Mouse (Mus musculus) midbrain, embryonic 15.5 days (tissue): ENCODE measurements around the gene Prps1l3. TPM values are rescaled to one million over a fixed set of nuclear protein-coding genes. Genes with fewer than 3 reads are reported as not detected.

Experiments
- ATAC-seq: fragments of 200-750 bp; cut with Nextera tagmentation; replicated peaks from 2 replicates; pipeline ENCODE4 v1.8.0; 2017; ENCODE audit warnings: moderate TSS enrichment
- H3K27ac ChIP-seq: fragments of 300-500 bp; sonication (generic); 2 replicates; pipeline ENCODE4 v1.5.1; 2015; ENCODE audit warnings: mild to moderate bottlenecking, inconsistent platforms
- H3K27me3 ChIP-seq: fragments of 300-500 bp; sonication (generic); replicated peaks from 2 replicates; pipeline ENCODE4 v1.6.1; 2015; ENCODE audit warnings: inconsistent platforms
- H3K36me3 ChIP-seq: fragments of 300-500 bp; sonication (generic); replicated peaks from 2 replicates; pipeline ENCODE4 v1.6.1; 2015; ENCODE audit warnings: inconsistent platforms
- H3K4me1 ChIP-seq: fragments of 300-500 bp; sonication (generic); 2 replicates; pipeline ENCODE4 v1.6.1; 2015; ENCODE audit warnings: inconsistent platforms
- H3K4me2 ChIP-seq: fragments of 300-500 bp; sonication (generic); 2 replicates; pipeline ENCODE4 v1.6.1; 2015; ENCODE audit warnings: inconsistent platforms, mild to moderate bottlenecking, moderate library complexity
- H3K4me3 ChIP-seq: fragments of 300-500 bp; sonication (generic); 2 replicates; pipeline ENCODE4 v1.5.1; 2015; ENCODE audit warnings: mild to moderate bottlenecking, inconsistent platforms
- H3K9ac ChIP-seq: fragments of 300-500 bp; sonication (generic); 2 replicates; pipeline ENCODE4 v1.6.1; 2015; ENCODE audit warnings: mild to moderate bottlenecking, inconsistent platforms
- H3K9me3 ChIP-seq: fragments of 300-500 bp; sonication (generic); 2 replicates; pipeline ENCODE4 v1.6.1; 2016; ENCODE audit warnings: inconsistent platforms
- WGBS: fragments of 180-500 bp; shearing (Covaris S2); methylation state at CpG from one replicate; pipeline ENCODE4 v1.1.7; 2015; ENCODE audit warnings: mixed read lengths; 5-methylcytosine and 5-hydroxymethylcytosine counted together
- polyA plus RNA-seq: library from polyadenylated mRNA; unstranded; fragments of >200 nt; fragmentation: Nextera tagmentation; extraction: Ambion mirVana; gene quantifications from 2 replicates; pipeline ENCODE4 v1.2.1, GENCODE M21; 2015

Prps1l3 gene
- 28.7 and 30.7 TPM in 2 replicates for polyA plus RNA-seq

DNA sequence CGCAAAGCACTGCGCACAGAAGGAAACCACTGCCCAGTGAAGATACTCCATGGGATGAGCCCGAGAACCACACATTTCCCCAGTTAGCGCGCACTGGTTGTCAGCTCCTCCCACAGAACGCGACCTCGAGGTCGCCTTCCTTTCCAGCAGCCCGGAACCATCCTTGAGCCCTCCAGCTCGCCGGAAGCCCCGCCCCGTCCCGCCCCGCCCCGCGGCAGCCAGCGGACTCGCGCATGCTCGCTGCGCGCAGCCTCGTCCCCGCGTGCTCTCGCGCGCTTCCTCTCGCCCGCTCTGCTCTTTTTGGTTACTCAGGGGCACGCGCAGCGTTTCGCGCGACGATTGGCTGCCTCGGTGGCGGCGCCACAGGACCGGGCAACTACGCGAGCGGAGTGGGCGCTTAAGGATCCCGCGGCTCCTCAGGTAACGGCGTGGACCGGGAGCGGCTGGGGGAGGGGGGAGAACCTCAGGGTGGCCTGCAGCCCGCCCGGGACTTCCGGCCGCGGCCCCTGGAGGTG, at the start of gene Prps1l3, which contains the start of gene Mipol1:
TSS of gene Prps1l3 (plus strand) at position 221 of the 515 bp plus-strand sequence.
TSS of gene Mipol1 (plus strand) at position 236 of the 515 bp plus-strand sequence.
- peak; percentile 99 for ATAC-seq
- Histone ChIP-seq H3K9ac (peak within 1 kb of the TSS; percentile 72), H3K4me2 (peak within 1 kb of the TSS; percentile 68), H3K27me3 (no peaks in the 10 kb centered on the region), H3K4me3 (peak within 1 kb of the TSS; percentile 85), H3K9me3 (no peaks in the 10 kb centered on the region), H3K27ac (peak within 1 kb of the TSS; percentile 83), H3K36me3 (no peaks in the 10 kb centered on the region), H3K4me1 (peaks cover 8% of the 10 kb centered on the region)
- under 1% methylated on average over 58 of the region's 58 CpGs for WGBS

DNA sequence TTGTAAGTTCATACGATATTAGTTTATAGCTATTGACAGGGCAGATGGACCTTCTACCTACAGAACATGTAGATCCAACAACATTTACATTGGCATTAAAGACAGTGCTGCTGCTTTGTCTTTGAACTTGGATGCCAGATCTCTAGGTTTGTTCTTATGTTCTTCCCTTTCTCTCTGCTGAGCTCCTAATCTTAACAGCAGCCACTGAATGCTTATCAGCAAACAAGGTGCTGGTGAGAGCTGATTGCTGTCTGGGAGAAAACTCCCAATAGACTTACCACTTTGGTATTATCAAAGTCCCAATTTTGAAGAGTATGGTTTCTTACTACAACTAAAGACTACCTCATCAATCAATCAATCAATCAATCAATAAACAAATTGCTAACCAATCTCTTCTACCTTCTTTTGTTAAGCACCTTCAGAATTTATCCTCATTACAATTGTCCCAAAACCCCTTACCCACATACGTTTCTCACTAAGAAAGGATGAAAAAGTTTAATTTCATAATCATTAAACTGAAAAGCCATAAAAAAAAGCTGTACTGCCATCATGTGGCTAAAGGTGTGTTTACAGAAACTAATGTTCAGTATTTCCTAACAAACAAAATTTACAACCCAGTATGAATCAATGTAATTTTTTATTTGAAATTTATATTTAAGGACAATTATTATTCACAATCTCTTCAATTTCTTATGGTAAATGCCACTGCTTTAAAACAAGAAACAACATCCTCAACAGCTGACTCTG, 45.6 kb upstream of the Prps1l3 start:
- Histone ChIP-seq H3K4me3 (no peak overlapping the region), H3K9ac (no peak overlapping the region), H3K4me1 (peaks cover 3% of the 10 kb centered on the region), H3K27ac (no peak overlapping the region), H3K36me3 (no peaks in the 10 kb centered on the region), H3K4me2 (no peak overlapping the region), H3K27me3 (no peaks in the 10 kb centered on the region), H3K9me3 (no peaks in the 10 kb centered on the region)
- no peak for ATAC-seq
- 53% methylated on average over 2 of the region's 2 CpGs for WGBS

DNA sequence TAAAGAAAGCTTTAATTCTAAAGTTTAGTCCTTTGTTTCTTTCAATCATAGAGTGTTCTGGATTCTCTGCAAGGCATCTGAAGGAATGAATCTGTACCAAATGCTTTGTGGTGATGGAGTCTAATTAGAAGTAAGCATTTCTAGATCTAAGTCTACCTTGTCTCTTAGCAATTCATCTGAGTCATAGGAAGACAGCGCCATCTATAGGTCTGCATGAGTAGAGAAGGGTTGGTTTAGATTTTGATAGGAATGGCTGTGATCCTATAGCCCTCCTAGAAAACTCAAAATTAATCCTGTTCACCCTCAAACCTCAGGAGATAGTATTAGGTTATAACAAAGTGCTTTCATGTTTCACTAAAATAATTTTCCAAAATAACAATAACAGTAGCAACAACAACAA, 44.7 kb upstream of the Prps1l3 start:
- Histone ChIP-seq H3K4me1 (no peaks in the 10 kb centered on the region), H3K27me3 (no peaks in the 10 kb centered on the region), H3K4me3 (no peak overlapping the region), H3K9me3 (no peaks in the 10 kb centered on the region), H3K4me2 (no peak overlapping the region), H3K9ac (no peak overlapping the region), H3K27ac (no peak overlapping the region), H3K36me3 (no peaks in the 10 kb centered on the region)
- 0% methylated on average over 1 of the region's 1 CpGs for WGBS
- no peak for ATAC-seq

DNA sequence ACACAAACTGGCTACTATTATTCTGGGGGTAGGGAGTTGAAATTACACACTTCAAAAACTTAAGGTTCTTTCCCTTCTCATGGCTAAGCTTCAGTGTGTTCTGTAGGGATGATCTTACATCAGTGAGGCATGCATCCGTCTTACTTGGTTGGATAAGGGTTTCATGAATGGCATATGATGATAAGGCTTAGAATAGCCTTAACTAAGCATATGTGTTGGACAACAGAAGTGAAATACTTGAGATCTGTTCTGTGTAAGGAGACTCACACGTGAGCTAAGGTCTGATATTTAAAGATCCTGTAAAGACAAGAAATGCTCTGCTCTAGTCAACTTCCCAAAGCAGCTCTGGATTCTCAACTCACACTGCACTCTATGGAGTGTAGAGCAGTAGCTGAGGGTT, 44.1 kb upstream of the Prps1l3 start:
- Histone ChIP-seq H3K4me1 (no peaks in the 10 kb centered on the region), H3K27me3 (no peaks in the 10 kb centered on the region), H3K9me3 (no peaks in the 10 kb centered on the region), H3K4me2 (no peak overlapping the region), H3K9ac (no peak overlapping the region), H3K27ac (no peak overlapping the region), H3K4me3 (no peak overlapping the region), H3K36me3 (no peaks in the 10 kb centered on the region)
- no peak for ATAC-seq
- WGBS = 75% methylated on average over 2 of the region's 2 CpGs

DNA sequence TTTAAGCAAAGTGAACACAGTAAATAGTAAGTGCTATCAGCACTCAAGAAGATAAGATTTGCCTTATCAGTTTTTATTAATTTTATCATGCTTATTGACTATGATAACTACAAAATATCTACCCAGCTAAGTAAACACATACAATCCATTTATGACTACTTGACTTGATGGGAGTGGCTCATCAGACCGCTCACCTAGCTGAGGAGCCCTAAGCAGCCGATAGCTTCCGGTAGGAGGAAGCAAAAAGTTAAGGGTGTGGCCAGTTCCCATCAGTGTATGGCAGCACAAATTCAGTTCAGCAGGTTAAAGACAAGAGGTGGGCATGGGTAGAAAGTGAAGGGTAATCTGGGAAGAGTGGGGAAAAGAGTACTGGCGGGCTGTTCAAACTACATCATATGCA, 43.2 kb upstream of the Prps1l3 start:
- H3K27ac ChIP-seq = no peak overlapping the region
- no peaks in the 10 kb centered on the region for H3K9me3 ChIP-seq
- 91% methylated on average over 4 of the region's 4 CpGs for WGBS
- no peaks in the 10 kb centered on the region for H3K27me3 ChIP-seq
- H3K36me3 ChIP-seq = no peaks in the 10 kb centered on the region
- ATAC-seq = no peak
- H3K4me2 ChIP-seq = no peak overlapping the region
- no peaks in the 10 kb centered on the region for H3K4me1 ChIP-seq
- H3K4me3 ChIP-seq = no peak overlapping the region
- H3K9ac ChIP-seq = no peak overlapping the region

DNA sequence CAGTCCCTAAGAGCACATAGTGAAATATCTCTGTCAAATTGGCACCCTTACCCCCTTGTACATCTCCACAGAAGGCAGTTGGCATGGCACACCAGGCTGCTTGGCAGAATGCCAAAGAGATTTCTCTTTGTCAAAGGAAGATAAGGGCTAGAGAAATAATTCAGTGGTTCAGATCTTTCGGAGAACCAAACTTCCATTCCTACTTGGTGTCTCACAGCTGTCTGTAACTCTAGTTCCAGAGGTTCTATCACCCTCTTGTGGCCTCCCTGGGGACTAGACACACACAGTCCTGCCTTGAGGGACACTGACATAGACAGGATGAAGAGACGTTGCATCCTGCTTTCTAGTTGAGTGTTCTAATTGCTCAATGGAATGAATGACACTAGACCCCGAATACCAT, 35.6 kb upstream of the Prps1l3 start:
- Histone ChIP-seq H3K9ac (no peak overlapping the region), H3K27ac (no peak overlapping the region), H3K36me3 (no peaks in the 10 kb centered on the region), H3K9me3 (no peaks in the 10 kb centered on the region), H3K4me1 (peaks cover 11% of the 10 kb centered on the region), H3K4me3 (no peak overlapping the region), H3K4me2 (no peak overlapping the region), H3K27me3 (peaks cover 11% of the 10 kb centered on the region)
- no peak for ATAC-seq
- 23% methylated on average over 3 of the region's 3 CpGs for WGBS

DNA sequence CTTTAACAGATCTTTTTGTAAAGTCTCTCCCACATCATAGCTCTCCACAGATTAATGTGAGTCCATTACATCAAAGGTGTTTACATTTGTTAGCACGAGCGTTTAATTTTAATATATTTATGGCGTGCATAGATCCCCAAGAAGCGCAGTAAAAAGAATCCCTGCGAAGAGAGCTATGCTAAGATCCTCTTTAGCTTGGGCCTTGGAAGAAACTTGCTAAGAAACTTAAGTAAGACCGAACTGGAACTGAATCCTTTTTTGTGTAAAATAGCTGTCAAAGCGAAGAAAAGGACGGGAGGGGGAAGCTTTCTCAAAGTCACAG, 34.0 kb upstream of the Prps1l3 start:
- Histone ChIP-seq H3K9me3 (no peaks in the 10 kb centered on the region), H3K36me3 (no peaks in the 10 kb centered on the region), H3K9ac (no peak overlapping the region), H3K4me3 (peak overlapping the region; percentile 44), H3K4me2 (peak overlapping the region; percentile 81), H3K4me1 (peaks cover 11% of the 10 kb centered on the region), H3K27ac (no peak overlapping the region), H3K27me3 (peaks cover 11% of the 10 kb centered on the region)
- ATAC-seq = no peak
- WGBS = 5% methylated on average over 8 of the region's 8 CpGs

DNA sequence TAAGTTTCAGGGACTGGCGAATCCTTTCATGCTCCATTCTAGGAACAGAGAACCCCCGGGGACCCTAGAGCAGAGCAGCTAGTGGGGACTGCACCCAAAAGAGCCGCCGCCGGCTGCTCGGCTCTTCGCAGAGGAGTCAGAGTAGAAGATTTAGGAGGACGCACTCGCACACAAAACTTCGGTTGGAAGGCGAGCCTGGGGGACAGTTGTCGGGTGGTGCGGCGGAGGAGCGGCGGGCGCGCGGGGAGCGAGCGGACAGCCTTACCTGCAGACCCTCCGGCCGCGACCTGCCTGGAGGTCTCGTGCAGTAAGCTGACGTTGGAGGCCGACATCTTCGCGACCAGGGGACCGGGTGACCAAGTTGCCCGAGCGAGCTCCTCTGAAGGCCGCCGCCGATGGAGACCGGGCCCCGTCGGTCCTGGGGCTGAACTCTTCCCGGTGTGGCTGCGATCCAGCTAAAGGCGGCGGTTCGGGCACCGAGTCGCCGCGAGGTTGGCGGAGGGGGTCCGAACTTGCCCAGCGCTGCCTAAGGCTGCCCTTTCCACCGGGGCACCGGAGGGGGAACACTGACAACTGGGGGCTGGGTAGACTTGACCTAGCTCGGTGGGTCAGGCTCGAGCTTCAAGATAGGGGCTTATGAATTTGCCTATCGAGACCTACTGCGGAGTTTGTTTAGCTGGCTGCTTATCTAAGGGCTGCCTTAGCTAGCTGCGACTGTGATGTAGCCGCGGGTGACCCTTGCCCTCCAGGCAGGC, 33.4 kb upstream of the Prps1l3 start:
- H3K4me1 ChIP-seq = peaks cover 11% of the 10 kb centered on the region
- WGBS = under 1% methylated on average over 55 of the region's 59 CpGs
- peak overlapping the region; percentile 81 for H3K4me2 ChIP-seq
- peak overlapping the region; percentile 20; the same call in 1 of the 2 replicates for H3K9ac ChIP-seq
- peaks cover 11% of the 10 kb centered on the region for H3K27me3 ChIP-seq
- no peaks in the 10 kb centered on the region for H3K9me3 ChIP-seq
- no peak overlapping the region for H3K27ac ChIP-seq
- H3K4me3 ChIP-seq = peak overlapping the region; percentile 44
- no peaks in the 10 kb centered on the region for H3K36me3 ChIP-seq
- peak; percentile 65 for ATAC-seq

DNA sequence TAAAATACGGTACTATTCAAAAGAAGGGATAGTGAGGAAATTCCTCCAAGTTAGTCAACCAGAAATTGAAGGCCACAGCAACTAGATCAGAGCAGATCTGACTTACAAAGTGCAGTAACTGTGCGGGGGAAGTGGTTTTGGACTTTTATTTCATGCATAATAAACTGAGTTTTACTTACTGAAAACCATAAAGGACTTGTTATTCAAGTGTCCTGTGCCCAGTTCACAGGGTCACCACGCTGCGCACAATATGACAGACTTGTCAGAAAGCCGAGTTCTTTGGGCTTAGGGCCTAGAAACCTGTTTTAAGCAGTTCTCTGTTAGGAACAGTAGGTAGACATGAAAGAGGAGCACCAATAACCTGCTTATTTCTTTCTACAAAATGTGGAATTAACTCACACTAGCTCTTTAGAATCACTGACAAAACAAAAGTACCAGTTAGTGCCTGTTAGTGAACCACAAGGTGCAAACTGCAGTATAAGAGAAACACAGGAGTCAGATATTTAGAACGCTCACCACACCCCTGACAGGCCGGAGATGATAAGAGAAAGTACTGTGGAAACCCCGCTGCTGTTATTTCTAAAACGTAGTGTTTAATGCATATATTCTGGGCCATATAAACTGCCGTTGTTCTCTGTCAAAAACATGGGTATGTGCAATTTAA, 32.7 kb upstream of the Prps1l3 start, which contains the start of gene Slc25a21:
TSS of gene Slc25a21 (minus strand) at position 110 of the 664 bp plus-strand sequence.
- Histone ChIP-seq H3K9ac (peak within 1 kb of the TSS; percentile 20; the same call in 1 of the 2 replicates), H3K4me1 (peaks cover 11% of the 10 kb centered on the region), H3K36me3 (no peaks in the 10 kb centered on the region), H3K4me3 (peak within 1 kb of the TSS; percentile 44), H3K27me3 (peaks cover 11% of the 10 kb centered on the region), H3K4me2 (peak within 1 kb of the TSS; percentile 81), H3K9me3 (no peaks in the 10 kb centered on the region), H3K27ac (no peak within 1 kb of the TSS)
- ATAC-seq = no peak
- WGBS = 55% methylated on average over 10 of the region's 10 CpGs

DNA sequence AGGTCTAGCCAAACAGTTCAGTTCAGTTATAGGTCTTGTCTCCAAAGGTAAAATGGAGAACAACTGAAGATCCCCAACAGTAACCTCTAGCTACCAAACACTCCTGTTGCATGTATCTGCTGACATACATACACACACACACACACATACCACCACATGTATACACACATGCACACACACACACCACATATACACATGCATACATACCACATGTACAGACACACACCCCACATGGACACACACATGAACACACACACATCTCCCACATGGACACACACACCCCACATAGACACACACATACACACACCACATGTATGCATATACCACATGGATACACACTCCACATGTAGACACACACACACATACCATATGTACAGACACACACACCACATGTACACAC, 31.9 kb upstream of the Prps1l3 start:
- no peak overlapping the region for H3K4me2 ChIP-seq
- no peak overlapping the region for H3K4me3 ChIP-seq
- no peaks in the 10 kb centered on the region for H3K36me3 ChIP-seq
- no peak for ATAC-seq
- no peak overlapping the region for H3K27ac ChIP-seq
- no peaks in the 10 kb centered on the region for H3K9me3 ChIP-seq
- H3K27me3 ChIP-seq = peaks cover 11% of the 10 kb centered on the region
- no peak overlapping the region for H3K9ac ChIP-seq
- peaks cover 11% of the 10 kb centered on the region for H3K4me1 ChIP-seq

DNA sequence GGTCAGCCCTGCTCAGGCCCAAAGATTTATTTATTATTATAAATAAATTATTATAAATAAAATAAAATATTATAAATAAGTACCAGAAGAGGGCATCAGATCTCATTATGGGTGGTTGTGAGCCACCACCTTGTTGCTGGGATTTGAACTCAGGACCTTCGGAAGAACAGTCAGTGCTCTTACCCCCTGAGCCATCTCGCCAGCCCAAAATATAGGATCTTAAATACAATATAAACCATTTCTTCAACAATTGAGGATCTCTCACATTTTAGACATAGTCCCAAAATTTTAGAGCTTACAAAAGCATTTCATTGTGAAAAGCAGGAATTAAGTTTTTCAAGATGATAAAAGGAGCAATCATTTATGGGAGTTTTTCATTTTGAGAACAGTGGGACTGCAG, 30.8 kb upstream of the Prps1l3 start:
- H3K9me3 ChIP-seq = no peaks in the 10 kb centered on the region
- no peak for ATAC-seq
- no peak overlapping the region for H3K27ac ChIP-seq
- 98% methylated on average over 2 of the region's 2 CpGs for WGBS
- no peak overlapping the region for H3K4me3 ChIP-seq
- H3K36me3 ChIP-seq = no peaks in the 10 kb centered on the region
- no peak overlapping the region for H3K4me2 ChIP-seq
- no peak overlapping the region for H3K9ac ChIP-seq
- H3K27me3 ChIP-seq = peaks cover 11% of the 10 kb centered on the region
- H3K4me1 ChIP-seq = peaks cover 11% of the 10 kb centered on the region

DNA sequence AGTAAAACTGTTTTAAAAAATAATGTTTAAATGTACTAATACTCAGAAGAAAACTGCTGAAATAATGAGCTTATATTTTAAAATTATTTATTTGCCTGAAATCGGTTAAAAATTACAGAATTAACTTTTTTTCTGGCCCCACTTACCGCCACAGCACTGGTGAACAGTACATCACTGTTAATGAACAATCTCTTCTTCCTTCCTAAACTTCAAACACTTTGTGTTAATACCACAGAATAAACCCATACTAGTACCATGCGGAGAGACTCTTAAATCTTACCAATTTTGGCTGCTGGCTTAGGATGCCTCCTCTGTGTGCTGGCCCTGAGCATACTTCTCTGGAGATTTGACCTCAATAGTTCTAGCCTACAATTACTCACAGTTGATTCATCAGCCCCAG, 28.3 kb upstream of the Prps1l3 start:
- Histone ChIP-seq H3K4me1 (peaks cover 3% of the 10 kb centered on the region), H3K36me3 (no peaks in the 10 kb centered on the region), H3K4me2 (no peak overlapping the region), H3K4me3 (no peak overlapping the region), H3K9ac (no peak overlapping the region), H3K27me3 (peaks cover 5% of the 10 kb centered on the region; the same call in 1 of the 2 replicates), H3K9me3 (no peaks in the 10 kb centered on the region), H3K27ac (no peak overlapping the region)
- no peak for ATAC-seq
- 97% methylated on average over 3 of the region's 3 CpGs for WGBS
